Mouse (Mus musculus): Measurements from ENCODE around the gene R3hdm2. TPM values are rescaled to one million over a fixed set of nuclear protein-coding genes. Genes with fewer than 3 reads are reported as not detected.

The R3hdm2 gene
- polyA plus RNA-seq, 1 experiment = 179 TPM

GRCm38 (mm10) chr10:127536586-127537314 lies 156.6 kb downstream of the R3hdm2 start:
- DNase-seq (ENCODE audit: extremely low spot score in 1 of 2, low spot score in 1 of 2) = peak in 1 of 2 experiments; percentile 59

GRCm38 (mm10) chr10:127537854-127538583 lies 157.9 kb downstream of the R3hdm2 start:
- peak; percentile 64 to 93 for DNase-seq (ENCODE audit: extremely low spot score in 1 of 2, low spot score in 1 of 2)

- no peak for DNase-seq (ENCODE audit: extremely low spot score in 1 of 2, low spot score in 1 of 2)
Observed at GRCm38 (mm10) chr10:127541510-127541909, 161.4 kb downstream of the R3hdm2 start.

GRCm38 (mm10) chr10:127542084-127542483 lies 162.0 kb downstream of the R3hdm2 start:
- DNase-seq (ENCODE audit: extremely low spot score in 1 of 2, low spot score in 1 of 2) = no peak

- DNase-seq (ENCODE audit: extremely low spot score in 1 of 2, low spot score in 1 of 2) = no peak
Observed at GRCm38 (mm10) chr10:127542720-127543119, 162.6 kb downstream of the R3hdm2 start.

GRCm38 (mm10) chr10:127543916-127544315 lies 163.8 kb downstream of the R3hdm2 start:
- no peak for DNase-seq (ENCODE audit: extremely low spot score in 1 of 2, low spot score in 1 of 2)

GRCm38 (mm10) chr10:127544375-127544774 lies 164.2 kb downstream of the R3hdm2 start:
- no peak for DNase-seq (ENCODE audit: extremely low spot score in 1 of 2, low spot score in 1 of 2)

GRCm38 (mm10) chr10:127546505-127546904 lies 166.4 kb downstream of the R3hdm2 start:
- DNase-seq (ENCODE audit: extremely low spot score in 1 of 2, low spot score in 1 of 2) = no peak

GRCm38 (mm10) chr10:127548236-127548635 lies 168.1 kb downstream of the R3hdm2 start:
- no peak for DNase-seq (ENCODE audit: extremely low spot score in 1 of 2, low spot score in 1 of 2)

Other genes with a start within 250 kb of the R3hdm2 start
- 112 and 132 TPM in 2 replicates for gene B4galnt1, start 215.1 kb upstream of the R3hdm2 start, polyA plus RNA-seq (2012; rRNA removed)
- 5.5 and 6.6 TPM in 2 replicates for gene Slc26a10, start 199.7 kb upstream of the R3hdm2 start, polyA plus RNA-seq (2012; rRNA removed)
- 184 and 198 TPM in 2 replicates for gene Arhgef25, start 190.2 kb upstream of the R3hdm2 start, polyA plus RNA-seq (2012; rRNA removed)
- 375 and 413 TPM in 2 replicates for gene Dtx3, start 184.6 kb upstream of the R3hdm2 start, polyA plus RNA-seq (2012; rRNA removed)
- 97.3 and 97.4 TPM in 2 replicates for gene Pip4k2c, start 168.7 kb upstream of the R3hdm2 start, polyA plus RNA-seq (2012; rRNA removed)
- 795 and 907 TPM in 2 replicates for gene Kif5a, start 117.0 kb upstream of the R3hdm2 start, polyA plus RNA-seq (2012; rRNA removed)
- gene Dctn2, start 114.0 kb upstream of the R3hdm2 start, polyA plus RNA-seq (2012; rRNA removed) = 285 and 313 TPM in 2 replicates
- 50.0 and 51.5 TPM in 2 replicates for gene Mbd6, start 91.3 kb upstream of the R3hdm2 start, polyA plus RNA-seq (2012; rRNA removed)
- 63.1 and 81.8 TPM in 2 replicates for gene Mars, start 68.5 kb upstream of the R3hdm2 start, polyA plus RNA-seq (2012; rRNA removed)
- 1.1 and 1.3 TPM in 2 replicates for gene Arhgap9, start 58.4 kb upstream of the R3hdm2 start, polyA plus RNA-seq (2012; rRNA removed)
- 2.0 and 3.2 TPM in 2 replicates for gene Gli1, start 38.4 kb upstream of the R3hdm2 start, polyA plus RNA-seq (2012; rRNA removed)
- gene Inhbe, start 25.9 kb upstream of the R3hdm2 start, polyA plus RNA-seq (2012; rRNA removed) = 0.10 and 0.13 TPM in 2 replicates
- gene Inhbc, start 9.9 kb upstream of the R3hdm2 start, polyA plus RNA-seq (2012; rRNA removed) = not detected in 2 replicates
- 8.8 and 9.8 TPM in 2 replicates for gene Stac3, start 121.4 kb downstream of the R3hdm2 start, polyA plus RNA-seq (2012; rRNA removed)
- gene Ndufa4l2, start 134.6 kb downstream of the R3hdm2 start, polyA plus RNA-seq (2012; rRNA removed) = 10.3 and 10.8 TPM in 2 replicates
- gene Shmt2, start 142.1 kb downstream of the R3hdm2 start, polyA plus RNA-seq (2012; rRNA removed) = 45.3 and 46.6 TPM in 2 replicates
- 9.3 and 12.1 TPM in 2 replicates for gene Nxph4, start 154.2 kb downstream of the R3hdm2 start, polyA plus RNA-seq (2012; rRNA removed)
- 279 and 283 TPM in 2 replicates for gene Lrp1, start 240.8 kb downstream of the R3hdm2 start, polyA plus RNA-seq (2012; rRNA removed)

Measured in frontal cortex, adult 2 months (tissue).